Mouse (Mus musculus) mature B cell (primary cell): Measurements from ENCODE around the gene Mgat4e.

ENCODE experiments used
- in situ Hi-C: fragments of 300-500 bp; cut with MboI; formaldehyde crosslinking; loops from 2 replicates; pipeline ENCODE4 v1.14.3; 2019

Gene Mgat4e

GRCm38 (mm10) chr1:134513312-134513860 is 36.1 kb downstream of the Mgat4e start:
- in situ Hi-C loops = no loop called here

- in situ Hi-C loops = no loop called here
Measured at GRCm38 (mm10) chr1:134512584-134512983, 36.9 kb downstream of the Mgat4e start.

GRCm38 (mm10) chr1:134512183-134512582 is 37.3 kb downstream of the Mgat4e start:
- in situ Hi-C loops = no loop called here

DNA sequence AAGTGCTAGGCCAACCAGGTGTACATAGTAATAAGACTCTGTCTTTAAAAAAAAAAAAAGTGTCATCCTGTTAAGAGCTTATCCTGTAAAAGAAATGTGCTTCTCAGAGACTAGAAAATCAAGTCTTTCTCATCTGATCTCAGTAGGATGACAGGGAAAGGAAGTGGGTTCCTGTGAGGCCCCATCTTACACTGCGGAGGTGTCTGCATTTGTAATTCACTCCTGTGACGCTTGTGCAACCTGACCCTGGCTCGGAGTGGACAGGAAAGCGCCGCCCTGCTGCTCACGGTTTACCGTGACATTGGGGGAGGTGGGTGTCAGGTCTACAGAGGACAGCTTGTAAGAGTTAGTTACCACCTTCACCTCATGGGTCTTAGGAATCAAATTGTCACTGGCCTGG is 39.5 kb downstream of the Mgat4e start:
- in situ Hi-C loops = no loop called here

DNA sequence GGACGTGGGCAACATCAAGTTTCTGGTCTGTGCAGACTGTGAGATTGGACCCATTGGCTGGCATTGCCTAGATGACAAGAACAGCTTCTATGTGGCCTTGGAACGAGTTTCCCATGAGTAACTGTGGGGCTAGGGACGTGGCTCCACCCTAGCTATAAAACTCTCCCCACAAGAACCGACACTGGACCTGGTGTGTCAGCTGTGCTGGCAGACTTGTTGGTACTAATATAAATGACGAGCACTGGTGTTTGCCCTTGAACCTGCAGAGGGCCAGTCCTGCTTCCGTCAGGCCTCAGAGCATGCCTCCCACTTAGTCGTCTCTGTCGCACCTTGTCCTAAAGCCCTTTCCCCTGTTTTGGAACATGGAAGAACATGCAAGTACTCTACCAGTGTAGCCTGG is 43.3 kb downstream of the Mgat4e start:
- in situ Hi-C loops = no loop called here

- in situ Hi-C loops = no loop called here
Measured at GRCm38 (mm10) chr1:134500916-134501315, 48.6 kb downstream of the Mgat4e start.

DNA sequence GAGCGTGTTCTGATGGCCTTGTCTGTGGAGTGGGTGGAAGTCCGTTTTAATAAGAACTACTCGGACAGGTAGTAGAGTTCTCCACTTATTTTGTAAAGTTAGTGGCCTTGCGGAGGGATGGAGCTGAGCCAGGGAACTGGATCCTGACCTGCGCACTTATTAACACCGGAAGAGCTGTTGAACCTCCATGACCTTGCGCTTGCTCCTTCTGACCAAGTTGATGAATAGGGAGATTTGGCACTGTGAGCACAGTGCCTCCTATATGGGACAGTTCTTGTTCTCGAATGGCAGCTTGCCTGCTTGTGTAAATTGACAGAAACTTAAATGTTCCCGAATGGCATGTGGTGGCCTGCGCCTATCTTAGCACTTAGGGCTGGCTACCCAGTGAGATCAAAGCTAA is 53.5 kb downstream of the Mgat4e start:
- in situ Hi-C loops = no loop called here

DNA sequence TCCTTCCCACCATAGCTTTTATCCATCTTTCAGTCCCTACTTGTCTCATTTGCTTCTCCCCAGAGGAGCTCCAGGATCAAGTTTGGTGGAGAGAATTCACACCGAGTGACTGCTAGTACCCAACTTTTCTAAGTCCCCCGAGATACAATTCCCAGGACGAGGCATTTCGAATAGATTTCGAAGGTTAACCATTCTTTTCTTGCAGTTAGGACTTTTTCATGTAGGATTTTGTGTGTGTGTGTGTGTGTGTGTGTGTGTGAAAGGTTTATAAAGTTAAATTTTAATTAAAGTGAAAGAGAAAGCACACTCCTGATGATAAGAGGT is 54.3 kb downstream of the Mgat4e start:
- in situ Hi-C loops = no loop called here

GRCm38 (mm10) chr1:134494428-134495215 is 54.9 kb downstream of the Mgat4e start, which contains the start of gene Rabif:
TSS of gene Rabif (plus strand) at chr1:134494648.
- in situ Hi-C loops = no loop called here

- in situ Hi-C loops = no loop called here
Measured at GRCm38 (mm10) chr1:134493956-134494355, 55.5 kb downstream of the Mgat4e start.

- in situ Hi-C loops = no loop called here
Measured at GRCm38 (mm10) chr1:134493496-134493895, 56.0 kb downstream of the Mgat4e start.

DNA sequence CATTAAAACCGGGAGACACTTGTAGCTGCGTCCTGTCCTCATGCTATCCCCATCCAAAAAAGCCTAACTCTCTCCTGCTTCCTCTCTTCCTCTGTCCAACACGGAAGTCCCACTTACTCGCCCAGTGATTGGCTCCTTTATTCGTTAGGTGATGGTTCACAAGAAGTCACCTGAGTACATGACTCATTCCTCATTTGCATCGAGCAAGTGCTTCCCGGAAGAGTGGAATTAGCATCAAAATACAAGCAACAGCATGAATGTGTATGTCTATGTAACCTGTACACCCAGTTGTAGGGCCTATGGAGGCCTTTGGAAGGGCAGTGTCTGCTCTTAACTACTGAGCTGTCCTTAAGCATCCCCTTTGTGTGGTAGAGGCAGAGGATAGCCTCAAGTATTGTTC is 57.2 kb downstream of the Mgat4e start:
- in situ Hi-C loops = no loop called here
